Mouse (Mus musculus): ENCODE results near the gene Pglyrp1.

DNA sequence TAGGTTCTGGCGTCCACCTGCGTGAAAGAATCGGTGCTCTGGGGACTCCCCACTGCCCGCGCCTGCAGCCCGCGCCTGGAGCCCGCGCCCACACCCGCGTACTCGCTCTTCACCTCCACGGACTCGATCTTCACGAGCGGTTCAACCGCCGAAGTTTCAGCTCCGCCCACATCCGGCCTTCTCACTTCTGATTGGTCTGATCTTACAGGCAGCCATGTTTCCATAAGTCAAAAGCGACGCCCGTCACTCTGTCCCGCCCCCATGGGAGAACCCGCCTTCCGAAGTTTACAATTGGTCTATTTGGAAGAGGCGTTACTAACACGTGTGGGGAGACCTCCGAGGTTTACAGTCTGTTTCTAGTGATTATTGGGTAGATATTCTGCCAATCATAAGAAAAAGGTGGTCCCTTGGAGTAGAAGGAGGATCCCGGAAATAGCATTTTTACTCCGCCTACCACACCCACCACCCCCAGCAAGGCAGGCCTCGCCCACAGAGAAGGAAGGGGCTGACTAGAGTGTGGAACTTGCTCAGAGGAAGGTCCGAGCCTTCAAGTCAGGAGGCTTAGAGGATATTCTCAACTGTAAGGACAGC is 39.2 kb downstream of the Pglyrp1 start, which contains the start of gene Ccdc61:
- no peak for TF ChIP-seq GATA1 (IDR thresholded peaks at IDR 0.05; ENCODE audit: low read length)
- no peak for TF ChIP-seq TAL1 (IDR thresholded peaks at IDR 0.05; ENCODE audit: low read length)
